Mouse (Mus musculus) heart, embryonic 11.5 days (tissue): ENCODE measurements at regions not wholly inside any gene's neighbourhood (a gene's known extent, or its start where the extent isn't known, plus 50 kb on each side); places are given as distances from the start of the nearest gene placed in this dataset.

Experiments used
- ATAC-seq: fragments of 200-750 bp; cut with Nextera tagmentation; replicated peaks from 2 replicates; pipeline ENCODE4 v1.8.0; 2017; ENCODE audit warnings: moderate library complexity; ENCODE audit not compliant: insufficient number of reproducible peaks, low FRiP score, low TSS enrichment
- H3K27ac ChIP-seq: fragments of 300-500 bp; sonication (generic); 2 replicates; pipeline ENCODE4 v1.5.1; 2014; ENCODE audit warnings: mild to moderate bottlenecking, low read depth, low read length
- H3K27me3 ChIP-seq: fragments of 300-500 bp; sonication (generic); 2 replicates; pipeline ENCODE4 v1.6.1; 2014; ENCODE audit warnings: mild to moderate bottlenecking, low read length, mixed read lengths; ENCODE audit not compliant: control insufficient read depth, insufficient read depth
- H3K36me3 ChIP-seq: fragments of 300-500 bp; sonication (generic); 2 replicates; pipeline ENCODE4 v1.6.1; 2014; ENCODE audit warnings: mild to moderate bottlenecking, low read length, moderate library complexity, mixed read lengths; ENCODE audit not compliant: control insufficient read depth, insufficient read depth
- H3K4me1 ChIP-seq: fragments of 300-500 bp; sonication (generic); 2 replicates; pipeline ENCODE4 v1.6.1; 2014; ENCODE audit warnings: low read length; ENCODE audit not compliant: control insufficient read depth, insufficient read depth
- H3K4me2 ChIP-seq: fragments of 300-500 bp; sonication (generic); 2 replicates; pipeline ENCODE4 v1.6.1; 2014; ENCODE audit warnings: mild to moderate bottlenecking, moderate library complexity
- H3K4me3 ChIP-seq: fragments of 300-500 bp; sonication (generic); 2 replicates; pipeline ENCODE4 v1.5.1; 2014; ENCODE audit warnings: low read depth, low read length
- H3K9ac ChIP-seq: fragments of 300-500 bp; sonication (generic); 2 replicates; pipeline ENCODE4 v1.6.1; 2014; ENCODE audit warnings: mild to moderate bottlenecking, low read depth, low read length, moderate library complexity
- H3K9me3 ChIP-seq: fragments of 300-500 bp; sonication (generic); replicated peaks from 2 replicates; pipeline ENCODE4 v1.6.1; 2016; ENCODE audit warnings: low read length; ENCODE audit not compliant: control insufficient read depth
- whole genome bisulfite sequencing: fragments of 180-500 bp; shearing (Covaris S2); extraction: QIAGEN DNeasy Blood & Tissue Kit; methylation state at CpG from one replicate; pipeline ENCODE4 v1.1.7; 2014; ENCODE audit not compliant: insufficient replicate concordance; 5-methylcytosine and 5-hydroxymethylcytosine counted together

- ATAC-seq = no peak
- 65% methylated on average over 3 of the region's 3 CpGs for WGBS
These were observed 137.3 kb downstream of the Il15 start for GRCm38 (mm10) chr8:82265745-82266144.

GRCm38 (mm10) chr8:82262196-82262595 is 140.8 kb downstream of the Il15 start:
- WGBS = 71% methylated on average over 4 of the region's 4 CpGs
- H3K36me3 ChIP-seq = no peaks in the 10 kb centered on the region
- H3K27ac ChIP-seq = no peak overlapping the region
- no peak overlapping the region for H3K4me2 ChIP-seq
- no peaks in the 10 kb centered on the region for H3K4me1 ChIP-seq
- H3K4me3 ChIP-seq = no peak overlapping the region
- no peaks in the 10 kb centered on the region for H3K27me3 ChIP-seq
- H3K9me3 ChIP-seq = no peaks in the 10 kb centered on the region
- ATAC-seq = no peak
- H3K9ac ChIP-seq = no peak overlapping the region

More at GRCm38 (mm10) chr8:82265745-82266144, 137.3 kb downstream of the Il15 start:
- no peaks in the 10 kb centered on the region for H3K36me3 ChIP-seq
- no peak overlapping the region for H3K9ac ChIP-seq
- H3K4me1 ChIP-seq = no peaks in the 10 kb centered on the region
- H3K9me3 ChIP-seq = no peaks in the 10 kb centered on the region
- H3K4me2 ChIP-seq = no peak overlapping the region
- no peak overlapping the region for H3K27ac ChIP-seq
- no peak overlapping the region for H3K4me3 ChIP-seq
- H3K27me3 ChIP-seq = no peaks in the 10 kb centered on the region

DNA sequence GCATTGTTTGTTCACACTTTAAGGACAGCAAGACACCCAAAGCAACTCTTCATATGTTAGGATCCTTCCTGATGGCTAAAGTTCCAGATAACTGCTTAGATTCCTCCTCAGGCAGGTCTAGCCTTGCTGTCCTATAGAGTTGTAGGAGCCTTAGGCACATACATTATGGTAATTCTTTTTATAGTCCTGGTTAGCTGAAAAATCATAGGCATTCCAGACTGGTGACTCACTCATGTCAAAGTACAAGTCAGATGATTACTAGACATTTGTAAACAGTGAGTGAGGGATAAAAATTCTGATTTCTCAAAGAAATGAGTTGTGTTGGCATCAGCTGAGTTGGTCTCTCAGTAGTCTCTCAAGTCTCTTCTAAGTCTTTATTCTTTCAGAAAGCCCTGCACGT is 142.4 kb downstream of the Il15 start:
- Histone ChIP-seq H3K27me3 (no peaks in the 10 kb centered on the region), H3K27ac (no peak overlapping the region), H3K4me1 (no peaks in the 10 kb centered on the region), H3K4me3 (no peak overlapping the region), H3K9ac (no peak overlapping the region), H3K4me2 (no peak overlapping the region), H3K36me3 (no peaks in the 10 kb centered on the region), H3K9me3 (no peaks in the 10 kb centered on the region)
- WGBS = 58% methylated on average over 1 of the region's 1 CpGs
- no peak for ATAC-seq

DNA sequence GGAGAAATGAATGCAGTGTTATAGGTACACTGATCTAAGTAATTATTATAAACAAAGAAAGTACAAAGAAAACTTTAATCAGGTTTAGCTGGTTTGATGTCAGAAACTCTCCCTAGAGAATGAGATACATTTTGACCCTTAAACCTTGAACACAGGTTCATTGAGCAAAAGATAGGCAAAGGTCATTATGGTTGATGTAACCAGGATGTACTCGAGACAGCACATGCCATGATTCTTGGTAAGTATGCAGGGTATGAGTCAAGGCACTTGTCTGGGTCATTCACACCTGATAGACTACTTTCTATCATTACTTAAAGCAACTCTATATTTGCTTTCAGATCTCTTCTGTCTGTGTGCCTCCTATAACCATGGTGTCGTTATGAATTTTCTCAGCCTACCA is 147.2 kb downstream of the Il15 start:
- Histone ChIP-seq H3K9ac (no peak overlapping the region), H3K4me1 (no peaks in the 10 kb centered on the region), H3K36me3 (no peaks in the 10 kb centered on the region), H3K4me3 (no peak overlapping the region), H3K27ac (no peak overlapping the region), H3K27me3 (no peaks in the 10 kb centered on the region), H3K9me3 (no peaks in the 10 kb centered on the region), H3K4me2 (no peak overlapping the region)
- no peak for ATAC-seq
- WGBS = 57% methylated on average over 2 of the region's 2 CpGs

DNA sequence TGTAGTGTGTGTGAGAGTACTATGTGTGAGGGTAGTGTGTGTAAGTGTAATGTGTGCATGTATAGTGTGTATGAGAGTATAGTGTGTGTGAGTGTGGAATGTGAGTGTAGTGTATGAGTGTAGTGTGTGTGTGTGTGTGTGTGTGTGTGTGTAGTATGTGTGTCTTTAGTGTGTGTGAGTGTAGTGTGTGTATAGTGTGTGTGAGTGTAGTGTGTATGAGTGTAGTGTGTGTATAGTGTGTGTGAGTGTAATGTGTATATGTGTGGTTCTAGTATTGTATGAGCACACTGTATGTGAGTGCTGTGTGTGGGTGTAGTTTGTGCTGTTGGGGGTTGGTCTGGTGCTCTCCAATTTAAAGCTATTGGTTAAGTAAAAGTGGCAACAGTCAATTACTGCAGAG is 150.6 kb downstream of the Il15 start:
- Histone ChIP-seq H3K27ac (no peak overlapping the region), H3K4me1 (no peaks in the 10 kb centered on the region), H3K4me2 (no peak overlapping the region), H3K9me3 (no peaks in the 10 kb centered on the region), H3K36me3 (no peaks in the 10 kb centered on the region), H3K27me3 (no peaks in the 10 kb centered on the region), H3K9ac (no peak overlapping the region), H3K4me3 (no peak overlapping the region)
- ATAC-seq = no peak

DNA sequence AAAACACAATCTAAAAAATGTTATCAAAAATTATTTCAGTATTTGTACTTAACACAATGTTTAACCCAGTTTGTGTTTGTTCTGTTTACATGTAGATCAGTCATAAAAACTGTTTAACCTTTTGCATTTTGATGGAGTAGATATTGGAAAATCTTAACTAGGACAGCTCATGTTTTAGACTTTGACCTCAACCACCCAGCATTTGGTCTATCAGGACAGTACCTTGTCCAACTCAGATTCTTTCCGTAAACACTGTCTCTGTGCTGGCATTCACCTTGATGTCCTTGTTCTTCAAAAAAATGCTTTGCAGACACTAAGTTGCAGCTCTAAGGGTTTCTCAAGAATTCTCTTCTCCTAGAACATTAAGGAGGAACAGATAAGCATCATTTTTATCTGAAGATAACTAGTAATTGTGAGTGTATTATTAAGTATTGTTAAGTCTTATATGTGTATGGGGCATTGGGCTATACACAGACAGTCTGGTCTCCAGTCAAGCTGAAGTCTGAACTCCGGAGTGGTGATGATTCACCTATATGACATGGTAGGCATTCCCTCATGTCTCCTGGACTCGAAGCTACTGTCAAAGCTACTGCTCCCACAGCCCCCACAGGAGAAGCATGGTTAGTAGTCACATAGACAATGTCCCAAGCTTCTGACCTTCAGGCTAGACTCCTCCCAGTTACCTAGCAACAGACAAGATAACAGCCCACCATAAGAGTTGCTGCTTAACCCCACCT is 153.0 kb downstream of the Il15 start:
- H3K4me3 ChIP-seq = no peak overlapping the region
- no peaks in the 10 kb centered on the region for H3K9me3 ChIP-seq
- no peaks in the 10 kb centered on the region for H3K36me3 ChIP-seq
- H3K4me2 ChIP-seq = no peak overlapping the region
- ATAC-seq = no peak
- no peak overlapping the region for H3K9ac ChIP-seq
- no peak overlapping the region for H3K27ac ChIP-seq
- no peaks in the 10 kb centered on the region for H3K4me1 ChIP-seq
- 74% methylated on average over 3 of the region's 3 CpGs for WGBS
- no peaks in the 10 kb centered on the region for H3K27me3 ChIP-seq

GRCm38 (mm10) chr8:82244076-82244475 is 158.9 kb downstream of the Il15 start:
- Histone ChIP-seq H3K4me2 (no peak overlapping the region), H3K27me3 (no peaks in the 10 kb centered on the region), H3K27ac (no peak overlapping the region), H3K4me3 (no peak overlapping the region), H3K9me3 (no peaks in the 10 kb centered on the region), H3K36me3 (no peaks in the 10 kb centered on the region), H3K4me1 (no peaks in the 10 kb centered on the region), H3K9ac (no peak overlapping the region)
- 67% methylated on average over 2 of the region's 2 CpGs for WGBS
- no peak for ATAC-seq

DNA sequence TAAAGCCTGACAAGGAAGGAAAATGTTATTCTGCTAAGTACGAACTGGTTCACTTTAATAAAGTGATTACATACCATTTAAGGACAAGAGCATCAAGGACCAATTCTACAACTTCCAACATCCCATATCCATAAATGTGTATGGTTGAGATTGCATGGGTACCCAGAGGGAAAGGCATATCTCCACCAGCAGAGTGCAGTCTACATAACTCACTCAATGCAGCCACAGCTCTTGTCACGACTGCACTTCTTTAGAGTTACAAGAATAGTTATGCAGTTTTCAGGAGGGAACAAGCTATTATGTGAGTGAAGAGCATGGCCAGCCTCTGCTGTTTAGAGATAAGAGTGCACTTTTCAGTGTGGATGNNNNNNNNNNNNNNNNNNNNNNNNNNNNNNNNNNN is 173.1 kb downstream of the Il15 start:
- Histone ChIP-seq H3K9ac (no peak overlapping the region), H3K4me2 (no peak overlapping the region), H3K4me3 (no peak overlapping the region), H3K27me3 (no peaks in the 10 kb centered on the region), H3K27ac (no peak overlapping the region), H3K9me3 (no peaks in the 10 kb centered on the region), H3K4me1 (no peaks in the 10 kb centered on the region), H3K36me3 (no peaks in the 10 kb centered on the region)
- 53% methylated on average over 2 of the region's 2 CpGs for WGBS
- ATAC-seq = no peak

- H3K9me3 ChIP-seq = no peaks in the 10 kb centered on the region
- no peak overlapping the region for H3K27ac ChIP-seq
- no peak overlapping the region for H3K4me3 ChIP-seq
- WGBS = 66% methylated on average over 3 of the region's 3 CpGs
- H3K4me2 ChIP-seq = no peak overlapping the region
- no peak for ATAC-seq
- no peaks in the 10 kb centered on the region for H3K4me1 ChIP-seq
- no peaks in the 10 kb centered on the region for H3K36me3 ChIP-seq
- H3K9ac ChIP-seq = no peak overlapping the region
- no peaks in the 10 kb centered on the region for H3K27me3 ChIP-seq
These were observed 201.3 kb downstream of the Il15 start for GRCm38 (mm10) chr8:82201746-82202145.
